Mouse (Mus musculus) heart, embryonic 12.5 days (tissue): ENCODE measurements at regions not wholly inside any gene's neighbourhood (a gene's known extent, or its start where the extent isn't known, plus 50 kb on each side); places are given as distances from the start of the nearest gene placed in this dataset.

Source experiments
- ATAC-seq: fragments of 200-750 bp; cut with Nextera tagmentation; 2 replicates; pipeline ENCODE4 v1.8.0; 2017; ENCODE audit warnings: moderate TSS enrichment, moderate library complexity; ENCODE audit not compliant: insufficient number of reproducible peaks, low FRiP score
- H3K27ac ChIP-seq: fragments of 300-500 bp; sonication (generic); 2 replicates; pipeline ENCODE4 v1.5.1; 2016; ENCODE audit warnings: mild to moderate bottlenecking, moderate library complexity; ENCODE audit not compliant: poor library complexity, severe bottlenecking
- H3K27me3 ChIP-seq: fragments of 300-500 bp; sonication (generic); replicated peaks from 2 replicates; pipeline ENCODE4 v1.6.1; 2016; ENCODE audit warnings: mild to moderate bottlenecking, moderate library complexity
- H3K36me3 ChIP-seq: fragments of 300-500 bp; sonication (generic); 2 replicates; pipeline ENCODE4 v1.6.1; 2016; ENCODE audit warnings: mild to moderate bottlenecking, moderate library complexity
- H3K4me1 ChIP-seq: fragments of 300-500 bp; sonication (generic); replicated peaks from 2 replicates; pipeline ENCODE4 v1.6.1; 2016; ENCODE audit warnings: mild to moderate bottlenecking
- H3K4me2 ChIP-seq: fragments of 300-500 bp; sonication (generic); 2 replicates; pipeline ENCODE4 v1.6.1; 2016; ENCODE audit warnings: mild to moderate bottlenecking, moderate library complexity
- H3K4me3 ChIP-seq: fragments of 300-500 bp; sonication (generic); 2 replicates; pipeline ENCODE4 v1.5.1; 2016; ENCODE audit warnings: mild to moderate bottlenecking
- H3K9ac ChIP-seq: fragments of 300-500 bp; sonication (generic); 2 replicates; pipeline ENCODE4 v1.6.1; 2016; ENCODE audit warnings: mild to moderate bottlenecking, moderate library complexity
- H3K9me3 ChIP-seq: fragments of 300-500 bp; sonication (generic); replicated peaks from 2 replicates; pipeline ENCODE4 v1.6.1; 2016; ENCODE audit warnings: mild to moderate bottlenecking, moderate library complexity
- WGBS: fragments of 180-500 bp; shearing (Covaris S2); methylation state at CpG from one replicate; pipeline ENCODE4 v1.1.7; 2016; 5-methylcytosine and 5-hydroxymethylcytosine counted together

- H3K27me3 ChIP-seq: peaks cover 9% of the 10 kb centered on the region
- H3K4me3 ChIP-seq: no peak overlapping the region
- no peak overlapping the region for H3K4me2 ChIP-seq
- H3K9ac ChIP-seq: no peak overlapping the region
- WGBS: 72% methylated on average over 5 of the region's 5 CpGs
- H3K4me1 ChIP-seq: peaks cover 6% of the 10 kb centered on the region
- no peak for ATAC-seq
- no peak overlapping the region for H3K27ac ChIP-seq
- H3K36me3 ChIP-seq: no peaks in the 10 kb centered on the region
- no peaks in the 10 kb centered on the region; the same call in 1 of the 2 replicates for H3K9me3 ChIP-seq
Measured at GRCm38 (mm10) chr19:14776791-14777190, 178.9 kb upstream of the Tle4 start.

- Histone ChIP-seq H3K4me1 (peaks cover 6% of the 10 kb centered on the region), H3K9ac (no peak overlapping the region), H3K9me3 (peaks cover 4% of the 10 kb centered on the region; the same call in 1 of the 2 replicates), H3K4me3 (no peak overlapping the region), H3K27ac (no peak overlapping the region), H3K4me2 (no peak overlapping the region), H3K27me3 (peaks cover 7% of the 10 kb centered on the region), H3K36me3 (no peaks in the 10 kb centered on the region)
- WGBS: 53% methylated on average over 2 of the region's 2 CpGs
- no peak for ATAC-seq
Measured at GRCm38 (mm10) chr19:14772794-14773193, 174.9 kb upstream of the Tle4 start.

GRCm38 (mm10) chr19:14752646-14753045 is 154.8 kb upstream of the Tle4 start:
- no peak for ATAC-seq
- no peak overlapping the region for H3K4me2 ChIP-seq
- H3K4me1 ChIP-seq: no peaks in the 10 kb centered on the region
- no peak overlapping the region for H3K27ac ChIP-seq
- no peak overlapping the region for H3K9ac ChIP-seq
- no peaks in the 10 kb centered on the region for H3K36me3 ChIP-seq
- H3K27me3 ChIP-seq: no peaks in the 10 kb centered on the region
- no peak overlapping the region for H3K4me3 ChIP-seq
- H3K9me3 ChIP-seq: no peaks in the 10 kb centered on the region

- 83% methylated on average over 3 of the region's 3 CpGs for WGBS
- Histone ChIP-seq H3K4me3 (no peak overlapping the region), H3K27me3 (no peaks in the 10 kb centered on the region), H3K9ac (no peak overlapping the region), H3K4me1 (no peaks in the 10 kb centered on the region), H3K27ac (no peak overlapping the region), H3K36me3 (no peaks in the 10 kb centered on the region), H3K9me3 (no peaks in the 10 kb centered on the region), H3K4me2 (no peak overlapping the region)
- ATAC-seq: no peak
Measured at GRCm38 (mm10) chr19:14742361-14742760, 144.5 kb upstream of the Tle4 start.

- Histone ChIP-seq H3K4me2 (no peak overlapping the region), H3K9me3 (no peaks in the 10 kb centered on the region), H3K36me3 (no peaks in the 10 kb centered on the region), H3K27ac (no peak overlapping the region), H3K9ac (no peak overlapping the region), H3K27me3 (no peaks in the 10 kb centered on the region), H3K4me1 (no peaks in the 10 kb centered on the region), H3K4me3 (no peak overlapping the region)
- WGBS: 85% methylated on average over 1 of the region's 1 CpGs
- ATAC-seq: no peak
Measured at GRCm38 (mm10) chr19:14740936-14741335, 143.1 kb upstream of the Tle4 start.

- Histone ChIP-seq H3K9me3 (no peaks in the 10 kb centered on the region), H3K4me1 (no peaks in the 10 kb centered on the region), H3K27ac (no peak overlapping the region), H3K27me3 (no peaks in the 10 kb centered on the region), H3K9ac (no peak overlapping the region), H3K4me2 (no peak overlapping the region), H3K36me3 (no peaks in the 10 kb centered on the region), H3K4me3 (no peak overlapping the region)
- no peak for ATAC-seq
- 85% methylated on average over 1 of the region's 1 CpGs for WGBS
Measured at GRCm38 (mm10) chr19:14740139-14740538, 142.3 kb upstream of the Tle4 start.

GRCm38 (mm10) chr19:14736514-14736913 is 138.7 kb upstream of the Tle4 start:
- no peak overlapping the region for H3K4me3 ChIP-seq
- no peaks in the 10 kb centered on the region for H3K9me3 ChIP-seq
- H3K9ac ChIP-seq: no peak overlapping the region
- no peak overlapping the region for H3K27ac ChIP-seq
- H3K27me3 ChIP-seq: no peaks in the 10 kb centered on the region
- H3K4me1 ChIP-seq: no peaks in the 10 kb centered on the region
- H3K4me2 ChIP-seq: no peak overlapping the region
- WGBS: 80% methylated on average over 1 of the region's 1 CpGs
- no peaks in the 10 kb centered on the region for H3K36me3 ChIP-seq
- no peak for ATAC-seq

GRCm38 (mm10) chr19:14725329-14725728 is 127.5 kb upstream of the Tle4 start:
- Histone ChIP-seq H3K36me3 (no peaks in the 10 kb centered on the region), H3K9ac (no peak overlapping the region), H3K27me3 (no peaks in the 10 kb centered on the region), H3K27ac (no peak overlapping the region), H3K4me3 (no peak overlapping the region), H3K4me2 (no peak overlapping the region), H3K4me1 (no peaks in the 10 kb centered on the region), H3K9me3 (no peaks in the 10 kb centered on the region)
- ATAC-seq: no peak
- 60% methylated on average over 3 of the region's 3 CpGs for WGBS

- Histone ChIP-seq H3K36me3 (no peaks in the 10 kb centered on the region), H3K9me3 (no peaks in the 10 kb centered on the region), H3K4me1 (no peaks in the 10 kb centered on the region), H3K27ac (no peak overlapping the region), H3K27me3 (no peaks in the 10 kb centered on the region), H3K9ac (no peak overlapping the region), H3K4me2 (no peak overlapping the region), H3K4me3 (no peak overlapping the region)
- ATAC-seq: no peak
- 69% methylated on average over 4 of the region's 4 CpGs for WGBS
Measured at GRCm38 (mm10) chr19:14724637-14725036, 126.8 kb upstream of the Tle4 start.

- Histone ChIP-seq H3K4me3 (no peak overlapping the region), H3K4me2 (no peak overlapping the region), H3K4me1 (no peaks in the 10 kb centered on the region), H3K9me3 (no peaks in the 10 kb centered on the region), H3K27ac (no peak overlapping the region), H3K27me3 (no peaks in the 10 kb centered on the region), H3K9ac (no peak overlapping the region), H3K36me3 (no peaks in the 10 kb centered on the region)
- 75% methylated on average over 2 of the region's 2 CpGs for WGBS
- no peak for ATAC-seq
Measured at GRCm38 (mm10) chr19:14705791-14706190, 107.9 kb upstream of the Tle4 start.

- WGBS: 76% methylated on average over 4 of the region's 4 CpGs
- no peaks in the 10 kb centered on the region for H3K9me3 ChIP-seq
- no peak overlapping the region for H3K4me3 ChIP-seq
- no peak for ATAC-seq
- H3K4me2 ChIP-seq: no peak overlapping the region
- no peaks in the 10 kb centered on the region for H3K4me1 ChIP-seq
- no peaks in the 10 kb centered on the region for H3K36me3 ChIP-seq
- no peaks in the 10 kb centered on the region for H3K27me3 ChIP-seq
- H3K9ac ChIP-seq: no peak overlapping the region
- H3K27ac ChIP-seq: no peak overlapping the region
Measured at GRCm38 (mm10) chr19:14701116-14701515, 103.3 kb upstream of the Tle4 start.

- WGBS: 86% methylated on average over 10 of the region's 10 CpGs
- Histone ChIP-seq H3K4me3 (no peak overlapping the region), H3K4me2 (no peak overlapping the region), H3K4me1 (no peaks in the 10 kb centered on the region), H3K9me3 (no peaks in the 10 kb centered on the region), H3K9ac (no peak overlapping the region), H3K27ac (no peak overlapping the region), H3K36me3 (no peaks in the 10 kb centered on the region), H3K27me3 (no peaks in the 10 kb centered on the region)
- ATAC-seq: no peak
Measured at GRCm38 (mm10) chr19:14695369-14695768, 97.5 kb upstream of the Tle4 start.
